Mouse (Mus musculus): ENCODE data around the gene 6720489N17Rik.
"Not testable (repeated sequence)": the region's sequence is repeated elsewhere in the genome, so short reads cannot be mapped to it uniquely, and the experiment has no call there.

GRCm38 (mm10) chr13:62571099-62571498 is 52.9 kb downstream of the 6720489N17Rik start, which contains the start of gene Zfp934:
- not testable (repeated sequence) for TF ChIP-seq CHD2 (IDR thresholded peaks at IDR 0.05; ENCODE audit: low read depth, low read length); MAFK (IDR thresholded peaks at IDR 0.05; ENCODE audit: insufficient read depth, low read depth, low read length); HCFC1 (IDR thresholded peaks at IDR 0.05; ENCODE audit: borderline replicate concordance, insufficient read depth, low read length)
